23 mouse cellular contexts compared by ENCODE assay signal in genomic region chr13:47917370-47917769, GRCm38 (mm10).
DNase-seq lines count a peak whose midpoint lies in the region; ATAC-seq and TF ChIP-seq lines count a peak whose summit lies in the region.
"Had no signal": no experiment of that assay in that cellular context is flagged by ENCODE, and none has a peak within 500 bp of the region (broad histone marks: within the 10 kb centered on the region; RNA-seq: fewer than 3 reads in every experiment).

No protein-coding gene starts in this region.

- intact Hi-C loops in gastrocnemius, adult 2 months (cut with DNase I): no loop called here

- ATAC-seq in liver, embryonic 14.5 days (ENCODE audit: insufficient read depth): no peak
- ATAC-seq in liver, embryonic 11.5 days (replicated peaks; ENCODE audit: low FRiP score): no peak
- ATAC-seq: activated CD4-positive, CD25-positive, alpha-beta regulatory T cell, adult 4 months; midbrain, embryonic 16.5 days had no signal

- no peaks in the 10 kb centered on the region for H3K9me3 ChIP-seq in liver, embryonic 14.5 days (ENCODE audit: control insufficient read depth, low read length)
- H3K9me3 ChIP-seq in liver, embryonic 11.5 days (ENCODE audit: control insufficient read depth, low read length): no peaks in the 10 kb centered on the region
- no peaks in the 10 kb centered on the region for H3K9me3 ChIP-seq in ES-Bruce4 (replicated peaks; ENCODE audit: control insufficient read depth, insufficient read depth, low read length, poor library complexity, severe bottlenecking)
- H3K9me3 ChIP-seq: hindbrain, embryonic 15.5 days had no signal

- no peak overlapping the region for H3K4me2 ChIP-seq in liver, embryonic 14.5 days (ENCODE audit: low read depth)
- no peak overlapping the region for H3K4me2 ChIP-seq in liver, embryonic 11.5 days
- H3K4me2 ChIP-seq: embryonic facial prominence, embryonic 12.5 days; hindbrain, embryonic 15.5 days had no signal

- no peak overlapping the region for H3K27ac ChIP-seq in gastrocnemius, adult 2 months
- no peak overlapping the region for H3K27ac ChIP-seq in liver, embryonic 14.5 days
- no peak overlapping the region for H3K27ac ChIP-seq in liver, embryonic 11.5 days (ENCODE audit: low read depth, low read length)
- no peak overlapping the region for H3K27ac ChIP-seq in ES-Bruce4 (ENCODE audit: insufficient read depth, low read length)
- H3K27ac ChIP-seq: embryonic facial prominence, embryonic 12.5 days; heart, embryonic 10.5 days; hindbrain, embryonic 15.5 days had no signal

- TF ChIP-seq EP300 in liver, embryonic 14.5 days (IDR thresholded peaks at IDR 0.05; ENCODE audit: low read depth): no peak
- no peak for TF ChIP-seq EP300 in ES-Bruce4 (IDR thresholded peaks at IDR 0.05; ENCODE audit: insufficient read depth, low read depth, low read length)

- H3K36me3 ChIP-seq in liver, embryonic 14.5 days (replicated peaks; ENCODE audit: control insufficient read depth, insufficient read depth, low read depth): no peaks in the 10 kb centered on the region
- H3K36me3 ChIP-seq in liver, embryonic 11.5 days (ENCODE audit: control insufficient read depth, insufficient read depth, low read length): no peaks in the 10 kb centered on the region
- H3K36me3 ChIP-seq in ES-Bruce4 (ENCODE audit: control insufficient read depth, insufficient read depth, low read length, poor library complexity, severe bottlenecking): no peaks in the 10 kb centered on the region
- H3K36me3 ChIP-seq: embryonic facial prominence, embryonic 12.5 days; heart, embryonic 10.5 days; hindbrain, embryonic 15.5 days had no signal

- H3K9ac ChIP-seq in liver, embryonic 14.5 days (replicated peaks): no peak overlapping the region
- no peak overlapping the region for H3K9ac ChIP-seq in liver, embryonic 11.5 days (ENCODE audit: low read depth, low read length)
- no peak overlapping the region for H3K9ac ChIP-seq in ES-Bruce4 (ENCODE audit: low read depth, poor library complexity, severe bottlenecking)
- H3K9ac ChIP-seq: embryonic facial prominence, embryonic 12.5 days; hindbrain, embryonic 15.5 days had no signal

- no peak for TF ChIP-seq POLR2A in ES-Bruce4 (IDR thresholded peaks at IDR 0.05; ENCODE audit: insufficient read depth, low read length)

- H3K4me1 ChIP-seq in liver, embryonic 14.5 days (replicated peaks; ENCODE audit: control insufficient read depth in 2 of 2, insufficient read depth in 2 of 2, low read length in 1 of 2): no peaks in the 10 kb centered on the region
- H3K4me1 ChIP-seq in liver, embryonic 11.5 days (replicated peaks; ENCODE audit: control insufficient read depth, insufficient read depth, low read length): no peaks in the 10 kb centered on the region
- no peaks in the 10 kb centered on the region for H3K4me1 ChIP-seq in ES-Bruce4 (ENCODE audit: control insufficient read depth, insufficient read depth, low read length)
- H3K4me1 ChIP-seq: embryonic facial prominence, embryonic 12.5 days; heart, embryonic 10.5 days; megakaryocyte, embryonic 14.5 days had no signal

- peak; percentile 31 for TF ChIP-seq CTCF in gastrocnemius, adult 2 months (IDR thresholded peaks at IDR 0.05)
- peak; percentile 26; the same call in 1 of the 2 replicates for TF ChIP-seq CTCF in liver, embryonic 14.5 days (IDR thresholded peaks at IDR 0.05; ENCODE audit: low read depth)
- peak; percentile 58 for TF ChIP-seq CTCF in ES-Bruce4 (IDR thresholded peaks at IDR 0.05; ENCODE audit: low read depth, low read length)

- DNase-seq in gastrocnemius, adult 2 months: no peak
- DNase-seq in gastrocnemius, postnatal 25 days: no peak
- DNase-seq in liver, embryonic 14.5 days (ENCODE audit: low read depth in 3 of 3, low spot score in 3 of 3): no peak
- no peak for DNase-seq in liver, embryonic 11.5 days (ENCODE audit: low spot score)
- peak; percentile 65 for DNase-seq in R1 (ENCODE audit: low read depth, low spot score)
- no peak for DNase-seq in retina, embryonic 14.5 days (ENCODE audit: low spot score)
- no peak for DNase-seq in natural killer cell, adult 2 months (ENCODE audit: low spot score in 2 of 2)
- DNase-seq: adrenal gland, postnatal 36 days; cerebellum, adult 9-10 months; gastrocnemius, postnatal 14 days; heart, postnatal 14 days; kidney, adult 8-10 months; kidney, postnatal 4 days; lung, postnatal 10 days; right cerebral cortex, postnatal 25 days; thymus, postnatal 36 days had no signal

- no peak overlapping the region for H3K4me3 ChIP-seq in gastrocnemius, adult 2 months
- H3K4me3 ChIP-seq in liver, embryonic 14.5 days (ENCODE audit: insufficient read depth in 1 of 2, low read depth in 2 of 2, low read length in 2 of 2): no peak overlapping the region
- H3K4me3 ChIP-seq in liver, embryonic 11.5 days (ENCODE audit: low read depth, low read length): no peak overlapping the region
- H3K4me3 ChIP-seq in ES-Bruce4 (ENCODE audit: low read depth, low read length): no peak overlapping the region
- H3K4me3 ChIP-seq: embryonic facial prominence, embryonic 12.5 days; heart, embryonic 10.5 days; hindbrain, embryonic 15.5 days; megakaryocyte, embryonic 14.5 days had no signal

- WGBS in liver, embryonic 14.5 days (ENCODE audit: insufficient replicate concordance): 77% methylated on average over 3 of the region's 3 CpGs
- whole genome bisulfite sequencing in liver, embryonic 11.5 days: 87% methylated on average over 3 of the region's 3 CpGs

- no peaks in the 10 kb centered on the region for H3K27me3 ChIP-seq in liver, embryonic 14.5 days (ENCODE audit: control insufficient read depth, insufficient read depth, low read length)
- H3K27me3 ChIP-seq in liver, embryonic 11.5 days (replicated peaks; ENCODE audit: control insufficient read depth, insufficient read depth, low read length): no peaks in the 10 kb centered on the region
- no peaks in the 10 kb centered on the region for H3K27me3 ChIP-seq in ES-Bruce4 (ENCODE audit: control insufficient read depth, insufficient read depth, low read length, poor library complexity, severe bottlenecking)
- H3K27me3 ChIP-seq: embryonic facial prominence, embryonic 12.5 days; hindbrain, embryonic 15.5 days; megakaryocyte, embryonic 14.5 days had no signal
